Mouse (Mus musculus) heart, postnatal 0 days (tissue): ENCODE results near the gene Camkmt.

Experiments
- CTCF ChIP-seq: IDR thresholded peaks from 2 replicates; pipeline ENCODE4 v1.5.1; 2016; ENCODE audit warnings: antibody characterized with exemption, control low read depth, low read depth
- EP300 ChIP-seq: IDR thresholded peaks from 2 replicates; pipeline ENCODE4 v1.6.1; 2016; ENCODE audit warnings: antibody characterized with exemption, low read depth

DNA sequence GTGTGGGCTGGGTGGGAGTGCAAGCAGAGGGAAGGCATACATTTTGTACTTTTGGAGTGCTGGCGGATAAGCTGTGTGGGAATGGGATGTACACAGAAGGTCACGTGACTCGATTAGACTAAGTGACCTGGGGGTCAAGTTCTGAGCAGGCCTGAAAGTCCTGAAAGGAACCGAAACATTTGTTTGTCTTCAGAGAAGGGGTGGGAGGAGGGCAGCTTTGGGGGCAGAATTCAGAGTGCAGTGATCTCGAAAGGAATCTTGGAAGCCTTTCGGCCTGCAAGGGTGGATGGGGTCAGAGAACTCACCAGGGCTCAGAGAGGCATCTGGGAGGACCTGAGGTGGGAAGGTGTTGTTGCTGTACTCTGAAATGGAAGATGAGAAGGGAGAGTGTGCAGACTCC is 47.9 kb upstream of the Camkmt start:
- TF ChIP-seq CTCF (no peak), EP300 (no peak)
